Mouse (Mus musculus) MEL (cell line): ENCODE data around the gene Gm20388. TPM values are rescaled to one million over a fixed set of nuclear protein-coding genes. Genes with fewer than 3 reads are reported as not detected.

Source experiments
- DNase-seq: peaks from one replicate; pipeline ENCODE4 v3.0.0; 2011; ENCODE audit warnings: low read depth, low spot score
- H3K27ac ChIP-seq: 2 replicates; pipeline ENCODE4 v1.5.1; 2012; ENCODE audit warnings: low read depth, mild to moderate bottlenecking, control low read depth, low read length, moderate library complexity; ENCODE audit not compliant: control insufficient read depth
- H3K27me3 ChIP-seq, 2 experiments: fragments of 150-350 bp in 1 of 2; sonication (generic) in 1 of 2; 2 replicates each; pipeline ENCODE4 v1.6.1; 2012; ENCODE audit warnings: low read length in 2 of 2, mild to moderate bottlenecking in 2 of 2, improper control_type of control experiment in 1 of 2, moderate library complexity in 1 of 2; ENCODE audit not compliant: insufficient read depth in 2 of 2, control insufficient read depth in 1 of 2
- H3K36me3 ChIP-seq, 2 experiments: 2 replicates each; pipeline ENCODE4 v1.6.1; 2012 to 2014; ENCODE audit warnings: low read length in 2 of 2, improper control_type of control experiment in 1 of 2, inconsistent platforms in 1 of 2, mild to moderate bottlenecking in 1 of 2; ENCODE audit not compliant: insufficient read depth in 2 of 2, control insufficient read depth in 1 of 2
- H3K4me1 ChIP-seq, 2 experiments: fragments of 150-350 bp in 1 of 2; sonication (generic) in 1 of 2; 2 replicates each; pipeline ENCODE4 v1.6.1; 2012; ENCODE audit warnings: low read length in 2 of 2, improper control_type of control experiment in 1 of 2, mild to moderate bottlenecking in 1 of 2; ENCODE audit not compliant: insufficient read depth in 2 of 2, control insufficient read depth in 1 of 2
- H3K4me3 ChIP-seq, 2 experiments: fragments of 150-350 bp in 1 of 2; sonication (generic) in 1 of 2; 2 replicates each; pipeline ENCODE4 v1.5.1; 2012; ENCODE audit warnings: low read depth in 2 of 2, low read length in 2 of 2, mild to moderate bottlenecking in 2 of 2, moderate library complexity in 2 of 2, control low read depth in 1 of 2, improper control_type of control experiment in 1 of 2; ENCODE audit not compliant: control insufficient read depth in 1 of 2, insufficient read depth in 1 of 2
- H3K79me2 ChIP-seq: 2 replicates; pipeline ENCODE4 v1.6.1; 2012; ENCODE audit warnings: mild to moderate bottlenecking, low read length, moderate library complexity; ENCODE audit not compliant: control insufficient read depth, poor library complexity, insufficient read depth
- H3K9ac ChIP-seq: 2 replicates; pipeline ENCODE4 v1.6.1; 2012; ENCODE audit warnings: low read depth, mild to moderate bottlenecking, control low read depth, low read length, moderate library complexity; ENCODE audit not compliant: control insufficient read depth, poor library complexity, severe bottlenecking
- H3K9me3 ChIP-seq: fragments of 150-350 bp; sonication (generic); replicated peaks from 2 replicates; pipeline ENCODE4 v1.6.1; 2012; ENCODE audit warnings: mild to moderate bottlenecking, low read length, improper control_type of control experiment, moderate library complexity; ENCODE audit not compliant: insufficient read depth
- BHLHE40 ChIP-seq: IDR thresholded peaks from 2 replicates; pipeline ENCODE4 v1.6.1; 2012; ENCODE audit warnings: low read depth, mild to moderate bottlenecking, inconsistent platforms, low read length, improper control_type of control experiment, borderline replicate concordance
- CTCF ChIP-seq, 3 experiments: IDR thresholded peaks in 2 of 3; conservative IDR thresholded peaks in 1 of 3; 2 replicates each; pipeline ENCODE4 v1.5.1; 2011 to 2012; ENCODE audit warnings: low read length in 3 of 3, low read depth in 2 of 3, mild to moderate bottlenecking in 2 of 3, improper control_type of control experiment in 1 of 3, inconsistent platforms in 1 of 3, mixed read lengths in 1 of 3, moderate library complexity in 1 of 3; ENCODE audit not compliant: control insufficient read depth in 1 of 3, insufficient read depth in 1 of 3, poor library complexity in 1 of 3, severe bottlenecking in 1 of 3
- E2F4 ChIP-seq: IDR thresholded peaks from 2 replicates; pipeline ENCODE4 v1.6.1; 2011; ENCODE audit warnings: low read depth, low read length, improper control_type of control experiment, borderline replicate concordance
- ETS1 ChIP-seq: IDR thresholded peaks from 2 replicates; pipeline ENCODE4 v1.6.1; 2012; ENCODE audit warnings: low read depth, mild to moderate bottlenecking, inconsistent platforms, low read length, improper control_type of control experiment, moderate library complexity
- GABPA ChIP-seq: IDR thresholded peaks from 2 replicates; pipeline ENCODE4 v1.6.1; 2012; ENCODE audit warnings: low read depth, mild to moderate bottlenecking, inconsistent platforms, low read length, improper control_type of control experiment, moderate library complexity
- JUND ChIP-seq: IDR thresholded peaks from 2 replicates; pipeline ENCODE4 v1.6.1; 2011; ENCODE audit warnings: low read depth, mild to moderate bottlenecking, improper control_type of control experiment, low read length
- KAT2A ChIP-seq: conservative IDR thresholded peaks from 2 replicates; pipeline ENCODE4 v1.6.1; 2012; ENCODE audit warnings: low read depth, low read length, improper control_type of control experiment, inconsistent platforms
- MAFK ChIP-seq: IDR thresholded peaks from 2 replicates; pipeline ENCODE4 v1.6.1; 2011; ENCODE audit warnings: low read depth, mild to moderate bottlenecking, low read length, improper control_type of control experiment, borderline replicate concordance
- MAZ ChIP-seq: IDR thresholded peaks from 2 replicates; pipeline ENCODE4 v1.6.1; 2012; ENCODE audit warnings: low read depth, mild to moderate bottlenecking, inconsistent platforms, low read length, improper control_type of control experiment
- MEF2A ChIP-seq: IDR thresholded peaks from 2 replicates; pipeline ENCODE4 v1.6.1; 2014; ENCODE audit warnings: low read depth, mild to moderate bottlenecking, inconsistent platforms, low read length, improper control_type of control experiment; ENCODE audit not compliant: poor library complexity, insufficient replicate concordance, severe bottlenecking; ENCODE audit errors: extremely low read depth
- MXI1 ChIP-seq: IDR thresholded peaks from 2 replicates; pipeline ENCODE4 v1.6.1; 2011; ENCODE audit warnings: mild to moderate bottlenecking, low read depth, low read length, improper control_type of control experiment
- MYC ChIP-seq: IDR thresholded peaks from 2 replicates; pipeline ENCODE4 v1.6.1; 2011; ENCODE audit warnings: low read depth, mild to moderate bottlenecking, low read length, improper control_type of control experiment, moderate library complexity
- RAD21 ChIP-seq: IDR thresholded peaks from 2 replicates; pipeline ENCODE4 v1.6.1; 2011; ENCODE audit warnings: mild to moderate bottlenecking, low read depth, low read length, improper control_type of control experiment
- SIN3A ChIP-seq: IDR thresholded peaks from 2 replicates; pipeline ENCODE4 v1.6.1; 2012; ENCODE audit warnings: low read length, improper control_type of control experiment, inconsistent platforms
- SMC3 ChIP-seq: IDR thresholded peaks from 2 replicates; pipeline ENCODE4 v1.6.1; 2011; ENCODE audit warnings: low read depth, low read length, improper control_type of control experiment
- USF2 ChIP-seq, 2 experiments: IDR thresholded peaks; 2 replicates each; pipeline ENCODE4 v1.6.1; 2011 to 2012; ENCODE audit warnings: improper control_type of control experiment in 2 of 2, low read length in 2 of 2, borderline replicate concordance in 1 of 2, inconsistent platforms in 1 of 2, low read depth in 1 of 2, mild to moderate bottlenecking in 1 of 2; ENCODE audit not compliant: insufficient read depth in 1 of 2
- polyA plus RNA-seq, 2 experiments: library from polyadenylated mRNA; stranded (reverse) in 1 of 2; unstranded in 1 of 2; fragments of >175 nt in 1 of 2; fragments of >200 nt in 1 of 2; gene quantifications; 2 replicates each; pipeline versions ENCODE4 v1.2.1 to v1.2.4; 2012; ENCODE audit warnings: low replicate concordance in 2 of 2, low read depth in 1 of 2; ENCODE audit not compliant: insufficient read length in 2 of 2, insufficient read depth in 1 of 2, missing spikeins in 1 of 2
- total RNA-seq: library from RNA; depleted of rRNA; stranded (reverse); fragments of 300-350 nt; gene quantifications from 2 replicates; pipeline ENCODE4 v1.2.3, GENCODE M21; 2012

The Gm20388 gene
- total and polyA plus RNA-seq, 3 experiments: 11.1 to 17.8 TPM; not detected in 1

GRCm38 (mm10) chr8:123492898-123493297 is 3582.3 kb downstream of the Gm20388 start:
- no peak overlapping the region for H3K4me3 ChIP-seq
- DNase-seq: no peak
- H3K36me3 ChIP-seq: peaks cover 0 to 31% of the 10 kb centered on the region in 2 experiments; a peak in 2 of 4 replicates
- H3K27ac ChIP-seq: no peak overlapping the region
- H3K27me3 ChIP-seq: no peaks in the 10 kb centered on the region
- no peaks in the 10 kb centered on the region for H3K9me3 ChIP-seq
- H3K4me1 ChIP-seq: no peaks in the 10 kb centered on the region
- no peak for TF ChIP-seq MXI1
- no peak for TF ChIP-seq MAZ
- TF ChIP-seq BHLHE40: no peak
- TF ChIP-seq SIN3A: no peak
- TF ChIP-seq KAT2A: no peak
- no peak overlapping the region for H3K9ac ChIP-seq
- no peaks in the 10 kb centered on the region for H3K79me2 ChIP-seq

GRCm38 (mm10) chr8:123497699-123498098 is 3587.1 kb downstream of the Gm20388 start:
- Histone ChIP-seq H3K9me3 (no peaks in the 10 kb centered on the region), H3K4me3 (no peak overlapping the region), H3K79me2 (no peaks in the 10 kb centered on the region), H3K9ac (no peak overlapping the region), H3K27ac (no peak overlapping the region), H3K27me3 (no peaks in the 10 kb centered on the region), H3K4me1 (no peaks in the 10 kb centered on the region), H3K36me3 (peaks cover 0 to 25% of the 10 kb centered on the region in 2 experiments; a peak in 2 of 4 replicates)
- DNase-seq: no peak
- TF ChIP-seq SMC3 (peak; percentile 11; the same call in 1 of the 2 replicates), CTCF (IDR thresholded peaks at IDR 0.05 in 2 of 3, conservative IDR thresholded peaks at IDR 0.05 in 1 of 3; ENCODE audit: control insufficient read depth in 1 of 3, insufficient read depth in 1 of 3, low read depth in 2 of 3, low read length in 3 of 3, poor library complexity in 1 of 3, severe bottlenecking in 1 of 3) (peak; percentile 6 to 32 (median 8); a peak in 2 of 6 replicates), MYC (no peak)

GRCm38 (mm10) chr8:123498963-123499362 is 3588.3 kb downstream of the Gm20388 start:
- Histone ChIP-seq H3K4me1 (no peaks in the 10 kb centered on the region), H3K79me2 (no peaks in the 10 kb centered on the region), H3K27ac (no peak overlapping the region), H3K4me3 (no peak overlapping the region), H3K36me3 (peaks cover 0 to 24% of the 10 kb centered on the region in 2 experiments; a peak in 2 of 4 replicates), H3K9ac (no peak overlapping the region), H3K9me3 (no peaks in the 10 kb centered on the region), H3K27me3 (no peaks in the 10 kb centered on the region)
- no peak for DNase-seq
- TF ChIP-seq RAD21: no peak
- no peak for TF ChIP-seq MAZ
- TF ChIP-seq ETS1: no peak
- no peak for TF ChIP-seq USF2 (IDR thresholded peaks at IDR 0.05; ENCODE audit: borderline replicate concordance in 1 of 2, insufficient read depth in 1 of 2, low read depth in 1 of 2, low read length in 2 of 2)
- TF ChIP-seq MEF2A: no peak
- no peak for TF ChIP-seq MXI1
- TF ChIP-seq MAFK: no peak
- TF ChIP-seq E2F4: no peak
- TF ChIP-seq SMC3: no peak
- no peak for TF ChIP-seq JUND
- TF ChIP-seq GABPA: no peak
